Mouse (Mus musculus) thymus, adult 18-20 months (tissue): ENCODE results near the gene Chchd6.

Experiments
- DNase-seq, 2 experiments: peaks; one replicate each; pipeline ENCODE4 v3.0.0; 2022; ENCODE audit warnings: mixed read lengths in 2 of 2

The Chchd6 gene

DNA sequence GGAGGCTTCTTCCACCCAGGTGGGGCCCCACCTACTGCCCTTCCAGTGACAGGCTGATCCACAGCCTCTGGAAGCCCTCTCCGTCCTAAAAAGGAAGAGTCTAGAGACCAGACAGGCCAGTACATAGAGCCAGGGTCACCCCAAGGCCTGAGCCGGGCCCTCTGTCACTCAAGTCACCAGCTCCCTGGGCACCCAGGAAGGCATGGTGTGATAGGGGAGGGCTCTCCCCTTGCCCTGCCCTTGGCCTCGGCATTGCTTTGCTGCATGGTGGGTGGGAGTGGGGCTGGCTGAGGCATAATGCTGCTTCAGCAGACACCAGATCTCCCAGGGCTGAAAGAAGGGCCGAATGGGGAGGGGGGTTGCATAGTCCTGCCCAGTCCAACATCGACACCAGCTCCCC is 241.4 kb downstream of the Chchd6 start:
- no peak for DNase-seq

DNA sequence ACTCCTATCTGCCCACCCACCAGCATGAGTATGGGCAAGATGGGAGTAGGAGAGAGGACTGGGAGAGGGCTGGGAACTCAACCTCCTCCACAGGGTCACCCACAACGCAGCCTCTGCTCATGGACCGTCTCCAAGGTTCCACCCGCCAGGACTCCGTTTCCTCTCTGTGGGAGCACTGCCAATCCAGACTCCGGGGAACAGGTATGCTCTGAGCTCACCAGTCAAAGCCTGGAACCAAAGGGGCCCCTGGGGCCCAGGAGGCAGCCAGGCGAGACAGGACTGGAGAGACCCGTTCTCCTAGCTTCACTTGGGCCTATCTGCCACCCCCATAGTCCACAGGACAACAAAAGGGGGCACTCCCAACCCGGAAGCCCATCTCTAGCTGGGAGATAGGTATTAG is 242.4 kb downstream of the Chchd6 start:
- no peak for DNase-seq

DNA sequence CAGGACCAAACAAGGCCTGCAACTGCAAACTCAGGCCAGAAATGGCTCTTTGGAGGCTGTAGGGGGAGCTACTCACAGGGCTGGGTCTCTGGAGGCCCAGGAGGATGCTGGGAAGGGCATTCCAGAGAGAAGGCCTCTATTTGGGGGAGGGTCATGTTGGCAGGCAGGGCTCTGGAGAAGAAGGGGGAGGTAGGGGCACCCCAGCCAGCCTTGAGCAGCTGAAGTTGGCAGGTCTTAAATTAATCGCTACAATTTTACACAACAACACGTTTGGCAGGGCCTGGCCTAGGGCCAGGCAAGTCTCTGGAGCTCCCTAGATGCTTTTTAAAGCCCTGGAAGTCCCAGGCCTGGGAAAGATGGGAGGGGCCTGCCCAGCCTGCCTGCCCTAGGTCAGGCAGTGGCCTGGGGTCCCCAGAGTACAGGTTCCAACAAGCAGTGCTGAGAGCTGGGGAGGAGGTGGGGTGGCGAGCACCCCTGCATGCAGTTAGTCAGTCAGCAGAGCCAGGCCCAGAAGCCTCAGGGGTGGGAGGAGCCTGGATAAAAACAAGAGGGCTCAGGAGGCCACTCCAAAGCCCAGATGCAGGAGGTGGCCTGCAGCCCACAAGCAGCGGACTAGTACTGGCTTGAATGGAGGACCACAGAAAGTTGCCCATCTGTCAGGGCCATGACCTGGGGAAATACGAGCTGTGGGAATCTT is 243.9 kb downstream of the Chchd6 start:
- no peak for DNase-seq

DNA sequence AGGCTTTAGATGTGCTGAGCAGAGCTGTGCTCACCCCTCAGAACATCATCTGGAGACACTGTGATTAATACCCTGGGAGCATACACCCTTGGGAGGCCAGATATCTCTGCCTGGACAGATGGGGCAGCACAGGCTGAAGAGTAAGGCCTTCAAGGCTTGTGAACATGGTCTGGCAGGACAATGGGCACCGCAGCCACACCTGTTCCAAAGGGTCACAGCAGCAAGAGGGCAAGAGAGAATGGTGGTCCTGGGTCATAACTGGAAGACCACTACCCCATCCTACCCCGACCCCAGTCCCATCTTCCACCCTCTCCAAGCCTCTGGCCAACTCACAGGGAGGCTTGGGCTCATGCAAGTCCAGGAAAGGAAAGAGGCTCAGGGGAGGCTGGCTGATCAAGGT is 244.9 kb downstream of the Chchd6 start:
- no peak for DNase-seq

DNA sequence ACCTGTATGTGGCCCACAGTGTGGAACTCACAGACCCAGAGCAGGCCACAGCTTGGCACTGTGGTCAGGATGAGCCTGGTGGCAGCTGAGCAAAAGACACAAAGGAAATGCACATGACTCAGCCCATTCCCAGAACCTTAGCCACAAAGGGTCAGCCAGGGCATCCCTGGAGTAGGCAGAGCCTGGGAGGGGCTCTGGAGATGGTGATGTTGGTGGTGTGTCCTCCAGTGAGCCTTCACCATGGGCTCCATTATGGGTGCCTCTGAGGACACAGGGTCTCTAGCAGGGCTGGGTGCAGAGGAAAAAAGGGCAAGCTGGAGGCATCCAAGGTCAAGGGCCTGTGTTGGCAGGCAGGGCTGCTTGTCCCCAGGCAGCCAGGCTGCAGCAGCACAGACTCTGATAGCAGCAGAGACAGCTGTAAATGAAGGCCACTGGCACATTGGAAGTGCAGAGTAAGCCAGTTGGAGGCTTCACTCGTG is 245.4 kb downstream of the Chchd6 start:
- DNase-seq, result no peak

DNA sequence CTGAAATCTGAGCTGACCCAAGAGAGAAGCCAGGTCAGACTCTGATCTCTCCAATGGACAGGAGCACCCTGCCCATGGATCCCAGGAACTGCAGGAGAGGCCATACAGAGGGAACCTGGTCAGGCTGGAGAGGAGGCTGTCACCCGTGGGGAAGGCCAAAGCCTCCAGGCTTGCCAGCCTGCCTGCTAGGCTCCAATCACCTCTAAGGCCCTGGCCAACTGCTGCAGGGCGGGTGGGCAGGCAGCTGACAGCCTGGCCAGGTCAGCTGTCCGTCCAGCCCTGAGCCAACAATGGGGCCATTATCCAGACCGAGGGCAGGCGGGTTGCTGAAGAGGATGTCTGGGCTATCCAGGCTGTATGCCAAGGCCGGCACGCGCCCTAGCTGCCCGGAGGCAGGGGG is 247.1 kb downstream of the Chchd6 start:
- DNase-seq, result no peak

DNA sequence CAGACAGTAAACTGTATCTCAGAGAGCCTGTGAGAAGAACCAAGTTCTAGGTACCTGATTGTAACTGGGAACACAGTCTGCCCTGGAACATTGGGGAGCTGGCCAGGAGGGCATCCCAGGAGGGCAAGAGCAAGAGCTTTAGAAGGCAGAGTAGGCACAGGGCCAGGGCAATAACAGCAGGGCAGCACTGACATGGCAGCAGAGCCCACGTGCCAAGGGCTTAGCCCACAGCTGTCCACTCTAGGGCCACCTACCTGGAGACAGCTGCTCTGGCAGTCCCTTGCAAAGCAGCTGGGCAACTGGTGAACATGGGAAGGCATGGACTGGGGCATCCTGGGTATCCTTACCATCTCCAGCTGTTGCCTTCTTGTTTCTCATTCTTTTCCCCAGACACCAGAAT is 247.7 kb downstream of the Chchd6 start:
- DNase-seq, result no peak

DNA sequence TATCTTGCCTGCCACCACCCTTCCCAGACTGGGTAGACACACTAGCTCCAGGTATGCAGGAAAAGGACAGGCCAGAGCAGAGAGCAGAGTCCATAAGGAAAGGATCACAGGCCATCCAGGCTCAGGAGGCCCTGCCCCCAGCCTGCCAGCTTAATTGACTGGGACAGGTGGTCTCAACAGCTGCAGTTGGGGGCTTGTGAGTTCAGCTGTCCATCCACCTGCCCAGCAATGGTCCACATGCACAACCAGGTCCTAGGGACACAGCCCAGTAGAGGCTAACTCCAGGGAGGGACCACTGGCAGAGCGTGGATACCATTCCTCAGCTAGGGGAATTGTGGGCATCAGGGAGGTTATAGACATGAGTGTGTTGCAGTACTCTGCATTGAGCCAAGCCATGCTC is 249.6 kb downstream of the Chchd6 start:
- no peak for DNase-seq

DNA sequence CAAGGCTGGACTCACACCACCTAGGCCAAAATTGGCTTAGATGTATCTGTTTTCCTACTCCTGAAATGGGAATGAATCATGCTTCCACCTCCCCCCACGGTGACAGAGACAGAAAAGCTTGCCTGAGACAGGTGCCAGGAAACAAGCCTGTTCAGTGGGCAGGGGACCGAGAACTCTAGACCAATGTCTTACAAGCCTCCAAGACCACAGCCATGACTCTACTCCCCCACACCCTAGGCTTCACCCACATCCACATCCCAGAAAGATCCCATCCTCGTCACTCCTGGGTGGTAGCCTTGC is 250.0 kb downstream of the Chchd6 start:
- DNase-seq, result peak in 1 of 2 experiments; percentile 27

DNA sequence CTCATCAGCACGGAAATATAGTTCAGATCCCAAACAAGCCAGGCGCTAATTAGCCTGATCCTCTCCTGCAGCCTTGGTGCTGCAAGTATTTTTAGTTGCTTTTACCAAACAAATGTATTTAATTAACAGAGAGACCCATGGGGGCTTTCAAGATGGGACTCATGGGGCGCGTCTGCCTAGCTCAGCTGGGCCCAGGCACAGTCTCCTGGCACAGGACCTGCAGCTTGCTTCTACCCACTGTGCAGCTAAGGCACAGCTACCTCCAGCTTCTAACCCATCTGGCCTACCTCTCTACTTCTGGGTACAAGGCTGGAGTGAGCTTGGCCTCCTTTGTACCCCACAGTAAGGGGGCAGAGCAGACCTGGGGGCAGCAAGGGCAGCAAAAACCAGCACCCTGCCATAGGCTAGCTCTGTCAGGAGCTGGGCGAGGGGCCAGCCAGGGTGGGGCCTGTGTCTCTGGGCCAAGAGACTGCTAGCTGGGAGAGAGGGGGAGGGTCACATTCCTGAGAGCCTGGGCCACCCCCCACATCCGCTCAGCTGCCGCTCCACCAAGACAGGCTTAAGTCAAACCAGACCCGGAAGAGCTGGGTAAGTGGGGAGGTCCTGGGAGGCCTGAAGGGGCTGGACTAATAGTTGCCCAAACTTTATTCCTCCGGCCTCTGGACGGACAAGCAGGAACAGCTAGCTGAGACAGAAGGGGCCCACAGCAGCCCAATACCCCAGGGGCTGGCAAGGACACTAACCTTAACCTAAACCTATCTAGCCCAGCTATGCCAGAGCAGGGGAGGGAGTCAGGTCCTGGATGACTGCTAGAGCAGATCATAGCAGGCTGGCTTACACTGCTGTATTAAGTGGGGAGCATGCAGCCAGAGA is 250.6 kb downstream of the Chchd6 start:
- DNase-seq, result peak; percentile 64 to 74

DNA sequence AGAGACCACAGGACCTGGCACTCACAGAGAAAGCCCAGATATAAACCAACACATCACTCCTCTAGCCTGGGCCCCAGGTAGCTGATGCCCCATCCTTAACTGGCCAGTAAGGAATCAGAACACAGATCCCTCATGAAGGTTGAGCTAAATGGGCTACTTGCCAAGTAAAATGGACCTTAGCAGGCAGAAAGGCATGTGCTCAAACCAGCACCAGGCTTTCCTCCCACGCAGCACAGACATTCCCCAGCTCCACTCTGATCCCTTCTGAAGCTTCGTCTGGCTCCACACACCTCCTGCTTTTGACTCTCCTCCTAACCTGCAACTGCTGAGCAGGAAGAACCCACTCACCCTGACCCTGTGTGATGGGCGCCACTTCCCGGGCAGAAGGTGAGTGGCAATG is 253.5 kb downstream of the Chchd6 start:
- no peak for DNase-seq

DNA sequence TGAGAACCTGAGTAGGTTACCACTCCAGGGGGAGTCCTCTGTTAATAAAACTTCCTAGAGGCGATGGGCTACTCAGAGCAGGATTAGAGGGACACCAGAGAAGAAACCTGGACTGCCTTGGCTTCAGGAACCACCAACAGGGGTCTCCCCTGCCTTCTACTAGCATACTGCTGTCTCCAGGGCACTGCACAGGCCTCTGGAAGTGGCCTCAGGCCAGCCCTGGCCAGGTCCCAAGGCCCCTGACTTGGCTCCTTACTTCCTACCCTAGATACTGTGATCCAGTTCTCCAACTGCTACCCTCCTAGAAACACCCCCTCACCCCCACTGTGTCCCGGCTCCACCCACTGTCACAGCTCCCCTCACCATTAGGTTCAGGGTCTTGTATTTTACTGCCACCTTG is 256.0 kb downstream of the Chchd6 start:
- no peak for DNase-seq

DNA sequence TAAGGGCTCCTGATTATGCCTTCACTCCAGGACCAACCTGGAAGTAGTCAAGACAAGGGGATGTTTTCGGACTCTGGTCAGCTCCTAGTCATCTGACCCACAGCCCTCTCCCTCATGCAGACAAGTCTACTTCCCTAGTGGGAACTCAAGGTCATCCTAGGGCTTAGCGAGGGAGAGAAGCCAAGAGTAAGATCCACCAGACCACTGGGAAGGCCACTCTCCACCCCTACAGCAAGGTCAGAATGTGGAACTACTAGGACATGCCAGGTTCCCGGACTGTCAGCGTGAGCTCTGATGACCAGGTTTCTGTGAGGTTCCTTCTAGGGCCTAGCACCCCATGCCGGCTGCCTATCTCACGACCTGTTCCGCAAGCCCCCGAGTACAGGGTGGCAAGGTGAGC is 256.7 kb downstream of the Chchd6 start:
- no peak for DNase-seq

DNA sequence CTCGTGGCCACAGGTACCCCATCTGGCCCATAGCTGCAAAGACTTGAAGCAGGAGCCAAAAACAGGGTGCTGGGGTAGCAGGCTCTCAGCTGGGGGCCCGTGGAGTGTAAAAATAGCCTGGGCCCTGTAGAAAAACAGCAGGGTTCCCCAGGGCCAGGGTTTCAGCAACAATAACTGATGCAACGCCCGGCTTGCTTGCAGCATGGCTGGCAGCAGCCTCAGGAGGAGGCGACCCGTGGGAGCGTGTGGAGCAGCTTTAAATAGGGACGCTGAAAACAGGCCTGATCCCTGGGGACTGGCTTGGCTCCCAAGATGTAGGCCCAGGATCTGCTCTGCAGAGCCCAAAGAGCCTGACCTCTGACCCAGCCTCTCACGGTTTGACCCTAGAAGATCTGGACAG is 257.9 kb downstream of the Chchd6 start:
- DNase-seq, result no peak

DNA sequence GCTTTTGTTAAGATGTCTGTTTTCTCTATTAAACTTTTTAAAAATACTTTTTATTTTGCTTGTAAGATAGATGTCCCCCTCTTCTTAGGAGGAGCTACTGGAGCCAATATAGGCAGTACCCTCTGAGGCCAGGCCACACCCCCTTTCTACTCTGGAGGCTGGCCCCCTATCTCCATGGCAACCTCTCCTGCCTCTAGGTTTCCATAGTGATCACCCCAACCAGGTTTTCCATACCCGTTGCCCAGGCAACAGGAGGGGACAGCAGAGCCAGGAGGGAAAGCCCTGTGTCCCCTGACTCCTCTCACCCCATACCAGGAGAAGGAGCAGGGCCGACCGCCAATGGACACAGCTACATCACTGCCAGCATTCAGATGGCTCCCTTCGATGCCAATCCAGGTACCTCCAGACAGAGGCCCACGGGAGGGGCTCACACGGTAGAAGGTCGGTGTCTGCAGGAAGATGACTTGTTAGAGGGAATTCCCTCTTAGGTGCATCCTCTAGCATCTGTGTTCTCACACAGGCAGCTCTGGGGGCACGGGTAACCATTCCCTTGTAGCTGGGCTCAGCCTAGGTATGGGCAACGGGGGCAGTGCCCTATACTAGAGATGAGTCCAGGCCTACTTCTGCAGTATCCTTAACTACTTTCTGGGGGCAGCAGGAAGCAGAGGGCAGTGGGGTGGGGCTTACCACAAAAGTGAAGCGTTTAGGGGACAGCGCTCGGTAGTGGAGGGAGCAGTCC is 261.3 kb downstream of the Chchd6 start:
- DNase-seq, result no peak
